Mouse (Mus musculus): ENCODE results near the gene Islr2.

Gene Islr2

GRCm38 (mm10) chr9:58162173-58162572 is 41.9 kb downstream of the Islr2 start:
- in situ Hi-C loops (cut with MboI; ENCODE audit: unreplicated experiment in 2 of 2) = no loop called here

- in situ Hi-C loops (cut with MboI; ENCODE audit: unreplicated experiment in 2 of 2) = no loop called here
These were observed 43.8 kb downstream of the Islr2 start for GRCm38 (mm10) chr9:58160315-58160714.

GRCm38 (mm10) chr9:58159855-58160254 is 44.3 kb downstream of the Islr2 start:
- in situ Hi-C loops (cut with MboI; ENCODE audit: unreplicated experiment in 2 of 2) = no loop called here

- in situ Hi-C loops (cut with MboI; ENCODE audit: unreplicated experiment in 2 of 2) = no loop called here
These were observed 45.4 kb downstream of the Islr2 start for GRCm38 (mm10) chr9:58158541-58159311.

GRCm38 (mm10) chr9:58157838-58158237 is 46.3 kb downstream of the Islr2 start:
- in situ Hi-C loops (cut with MboI; ENCODE audit: unreplicated experiment in 2 of 2) = no loop called here

- in situ Hi-C loops (cut with MboI; ENCODE audit: unreplicated experiment in 2 of 2) = no loop called here
These were observed 47.1 kb downstream of the Islr2 start for GRCm38 (mm10) chr9:58156819-58157560.

- in situ Hi-C loops (cut with MboI; ENCODE audit: unreplicated experiment in 2 of 2) = no loop called here
These were observed 48.8 kb downstream of the Islr2 start for GRCm38 (mm10) chr9:58155366-58155765.

GRCm38 (mm10) chr9:58153095-58153494 is 51.0 kb downstream of the Islr2 start:
- in situ Hi-C loops (cut with MboI; ENCODE audit: unreplicated experiment in 2 of 2) = no loop called here

GRCm38 (mm10) chr9:58150733-58151361 is 53.3 kb downstream of the Islr2 start:
- in situ Hi-C loops (cut with MboI; ENCODE audit: unreplicated experiment in 2 of 2) = no loop called here

GRCm38 (mm10) chr9:58148806-58149205 is 55.3 kb downstream of the Islr2 start:
- in situ Hi-C loops (cut with MboI; ENCODE audit: unreplicated experiment in 2 of 2) = no loop called here

Measured in v-Abl transformed pro-B cells (cell line).